ENCODE assay signal across 8 mouse cellular contexts in genomic region chr7:25219756-25220456, GRCm38 (mm10). TPM values are rescaled to one million over a fixed set of nuclear protein-coding genes. Genes with fewer than 3 reads are reported as not detected.
DNase-seq lines count a peak whose midpoint lies in the region; ATAC-seq lines count a peak whose summit lies in the region.

No protein-coding gene starts in this region.

- peak; percentile 97 for DNase-seq in R1 (ENCODE audit: low read depth, low spot score)
- DNase-seq in cerebellum, postnatal 25 days: peak; percentile 96 to 97
- DNase-seq in frontal cortex, postnatal 25 days (ENCODE audit: low spot score in 2 of 2): peak; percentile 87 to 91
- peak; percentile 90 for DNase-seq in left cerebral cortex, adult 11 months (ENCODE audit: low spot score)
- peak; percentile 95 to 96 for DNase-seq in lung, postnatal 4 days
- peak; percentile 94 for DNase-seq in retina, postnatal 7 days (ENCODE audit: low read depth, low spot score)
- peak; percentile 90 for DNase-seq in urinary bladder, adult 2 months (ENCODE audit: low spot score)

- peak overlapping the region; percentile 97 for H3K4me2 ChIP-seq in hindbrain, embryonic 15.5 days

- H3K4me1 ChIP-seq in hindbrain, embryonic 15.5 days (replicated peaks): peaks cover 39% of the 10 kb centered on the region

- 3% methylated on average over 31 of the region's 31 CpGs for WGBS in hindbrain, embryonic 15.5 days

- H3K36me3 ChIP-seq in hindbrain, embryonic 15.5 days: peaks cover 19% of the 10 kb centered on the region

- H3K4me3 ChIP-seq in hindbrain, embryonic 15.5 days: peak overlapping the region; percentile 56

- peak overlapping the region; percentile 90 for H3K27ac ChIP-seq in hindbrain, embryonic 15.5 days (replicated peaks)

- no peaks in the 10 kb centered on the region for H3K9me3 ChIP-seq in hindbrain, embryonic 15.5 days

- no peaks in the 10 kb centered on the region for H3K27me3 ChIP-seq in hindbrain, embryonic 15.5 days

- H3K9ac ChIP-seq in hindbrain, embryonic 15.5 days: peak overlapping the region; percentile 77

- ATAC-seq in hindbrain, embryonic 15.5 days (ENCODE audit: low FRiP score, low read depth): peak; percentile 75

RNA-seq across cellular contexts. Expression of gene Dedd2, which starts 0.5 kb away (rescaled TPM):
- polyA plus RNA-seq in hindbrain, embryonic 15.5 days (2015; fragmentation: Nextera tagmentation; extraction: Ambion mirVana): 16.5 and 17.3 TPM in 2 replicates
- polyA plus RNA-seq in urinary bladder, adult 2 months (2012; rRNA removed): 13.8 and 14.2 TPM in 2 replicates

RNA-seq across cellular contexts. Expression of gene Zfp526, which starts 1.3 kb away (rescaled TPM):
- polyA plus RNA-seq in hindbrain, embryonic 15.5 days (2015; fragmentation: Nextera tagmentation; extraction: Ambion mirVana): 1.6 and 2.1 TPM in 2 replicates
- polyA plus RNA-seq in urinary bladder, adult 2 months (2012; rRNA removed): 6.9 and 9.3 TPM in 2 replicates

RNA-seq across cellular contexts. Expression of gene Gsk3a, which starts 17.7 kb away (rescaled TPM):
- 19.2 and 19.7 TPM in 2 replicates for polyA plus RNA-seq in hindbrain, embryonic 15.5 days (2015; fragmentation: Nextera tagmentation; extraction: Ambion mirVana)
- 79.0 and 83.3 TPM in 2 replicates for polyA plus RNA-seq in urinary bladder, adult 2 months (2012; rRNA removed)

RNA-seq across cellular contexts. Expression of gene Erf, which starts 30.7 kb away (rescaled TPM):
- 3.4 and 4.4 TPM in 2 replicates for polyA plus RNA-seq in hindbrain, embryonic 15.5 days (2015; fragmentation: Nextera tagmentation; extraction: Ambion mirVana)
- polyA plus RNA-seq in urinary bladder, adult 2 months (2012; rRNA removed): 23.6 and 26.8 TPM in 2 replicates

RNA-seq across cellular contexts. Expression of gene Pou2f2, which starts 40.4 kb away (rescaled TPM):
- 29.6 and 33.4 TPM in 2 replicates for polyA plus RNA-seq in hindbrain, embryonic 15.5 days (2015; fragmentation: Nextera tagmentation; extraction: Ambion mirVana)
- polyA plus RNA-seq in urinary bladder, adult 2 months (2012; rRNA removed): 0.65 and 1.0 TPM in 2 replicates

Comparison
In these comparisons a context has a peak if more than half of its experiments do, and no peak if none do; other contexts are left out.
1. Peak in every context shown above with its lines: DNase-seq, ATAC-seq, H3K4me3 ChIP-seq and H3K27ac ChIP-seq.